Mouse (Mus musculus) midbrain, embryonic 11.5 days (tissue): ENCODE results near the gene 4930442H23Rik. TPM values are rescaled to one million over a fixed set of nuclear protein-coding genes. Genes with fewer than 3 reads are reported as not detected.
"Not testable (repeated sequence)": the region's sequence is repeated elsewhere in the genome, so short reads cannot be mapped to it uniquely, and the experiment has no call there.

Source experiments
- ATAC-seq: fragments of 200-750 bp; cut with Nextera tagmentation; 2 replicates; pipeline ENCODE4 v1.8.0; 2017; ENCODE audit warnings: moderate TSS enrichment, moderate library complexity; ENCODE audit not compliant: low FRiP score
- DNase-seq: peaks from one replicate; pipeline ENCODE4 v3.0.0; 2015; ENCODE audit warnings: low spot score; ENCODE audit errors: missing footprints
- H3K27ac ChIP-seq: fragments of 300-500 bp; sonication (generic); 2 replicates; pipeline ENCODE4 v1.5.1; 2014; ENCODE audit warnings: low read depth, low read length
- H3K27me3 ChIP-seq: fragments of 300-500 bp; sonication (generic); 2 replicates; pipeline ENCODE4 v1.6.1; 2014; ENCODE audit warnings: mild to moderate bottlenecking, low read length, moderate library complexity, mixed read lengths; ENCODE audit not compliant: control insufficient read depth, insufficient read depth
- H3K36me3 ChIP-seq: fragments of 300-500 bp; sonication (generic); 2 replicates; pipeline ENCODE4 v1.6.1; 2014; ENCODE audit warnings: mild to moderate bottlenecking, low read length, moderate library complexity, mixed read lengths; ENCODE audit not compliant: control insufficient read depth, insufficient read depth
- H3K4me1 ChIP-seq: fragments of 300-500 bp; sonication (generic); 2 replicates; pipeline ENCODE4 v1.6.1; 2014; ENCODE audit warnings: low read length; ENCODE audit not compliant: control insufficient read depth, insufficient read depth
- H3K4me2 ChIP-seq: fragments of 300-500 bp; sonication (generic); 2 replicates; pipeline ENCODE4 v1.6.1; 2014; ENCODE audit warnings: mild to moderate bottlenecking, moderate library complexity
- H3K4me3 ChIP-seq: fragments of 300-500 bp; sonication (generic); 2 replicates; pipeline ENCODE4 v1.5.1; 2014; ENCODE audit warnings: low read depth, low read length
- H3K9ac ChIP-seq: fragments of 300-500 bp; sonication (generic); 2 replicates; pipeline ENCODE4 v1.6.1; 2014; ENCODE audit warnings: low read length
- H3K9me3 ChIP-seq: fragments of 300-500 bp; sonication (generic); 2 replicates; pipeline ENCODE4 v1.6.1; 2016; ENCODE audit warnings: low read length; ENCODE audit not compliant: control insufficient read depth
- WGBS: fragments of 180-500 bp; shearing (Covaris S2); extraction: QIAGEN DNeasy Blood & Tissue Kit; methylation state at CpG from one replicate; pipeline ENCODE4 v1.1.7; 2014; 5-methylcytosine and 5-hydroxymethylcytosine counted together
- polyA plus RNA-seq: library from polyadenylated mRNA; unstranded; fragments of >200 nt; fragmentation: Nextera tagmentation; extraction: Ambion mirVana; gene quantifications from 2 replicates; pipeline ENCODE4 v1.2.1, GENCODE M21; 2014

Gene 4930442H23Rik
- polyA plus RNA-seq, 1 experiment from 2014 or later = not detected

GRCm38 (mm10) chr10:81182336-81183333 is 1.0 kb downstream of the 4930442H23Rik start, which contains the start of gene Dapk3:
TSS of gene Dapk3 (plus strand) at chr10:81183005.
- Histone ChIP-seq H3K9me3 (no peaks in the 10 kb centered on the region), H3K9ac (peak within 1 kb of the TSS; percentile 73), H3K4me2 (peak within 1 kb of the TSS; percentile 63), H3K36me3 (peaks cover 45% of the 10 kb centered on the region), H3K4me1 (peaks cover 20% of the 10 kb centered on the region), H3K4me3 (peak within 1 kb of the TSS; percentile 75), H3K27ac (peak within 1 kb of the TSS; percentile 40), H3K27me3 (no peaks in the 10 kb centered on the region)
- peak; percentile 99 for DNase-seq
- WGBS = 5% methylated on average over 53 of the region's 53 CpGs
- ATAC-seq = peak; percentile 96

DNA sequence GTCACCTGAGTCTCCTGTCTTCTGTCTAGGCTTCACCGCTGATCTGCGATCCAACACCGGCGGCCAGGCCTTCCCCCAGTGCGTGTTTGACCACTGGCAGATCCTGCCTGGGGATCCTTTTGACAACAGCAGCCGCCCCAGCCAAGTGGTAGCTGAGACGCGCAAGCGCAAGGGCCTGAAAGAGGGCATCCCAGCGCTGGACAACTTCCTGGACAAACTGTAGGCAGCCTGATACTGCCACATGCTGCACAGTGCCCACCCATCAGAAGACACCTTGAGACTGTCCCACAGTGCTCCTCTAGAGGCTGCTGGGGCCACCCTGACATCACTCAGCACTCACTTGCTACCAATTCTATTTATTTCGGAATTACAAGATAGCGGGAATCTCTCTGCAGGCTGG is 1.8 kb downstream of the 4930442H23Rik start:
- Histone ChIP-seq H3K4me1 (peaks cover 24% of the 10 kb centered on the region), H3K36me3 (peaks cover 44% of the 10 kb centered on the region), H3K4me3 (peak overlapping the region; percentile 75; the same call in 1 of the 2 replicates)
- not testable (repeated sequence) for H3K4me2 ChIP-seq, H3K9me3 ChIP-seq, H3K27ac ChIP-seq, H3K9ac ChIP-seq, H3K27me3 ChIP-seq, ATAC-seq, DNase-seq
- WGBS = 83% methylated on average over 10 of the region's 12 CpGs

DNA sequence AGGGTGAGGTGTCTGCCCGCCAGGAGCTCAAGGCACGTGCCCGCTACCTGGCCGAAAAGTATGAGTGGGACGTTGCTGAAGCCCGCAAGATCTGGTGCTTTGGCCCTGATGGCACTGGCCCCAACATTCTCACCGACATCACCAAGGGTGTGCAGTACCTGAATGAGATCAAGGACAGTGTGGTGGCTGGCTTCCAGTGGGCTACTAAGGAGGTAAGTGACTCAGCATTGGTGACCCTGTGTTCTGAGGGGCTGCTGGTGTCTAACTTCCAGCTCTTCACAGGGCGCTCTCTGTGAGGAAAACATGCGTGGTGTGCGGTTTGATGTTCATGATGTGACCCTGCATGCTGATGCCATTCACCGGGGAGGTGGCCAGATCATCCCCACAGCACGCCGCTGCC is 2.7 kb downstream of the 4930442H23Rik start:
- ATAC-seq (no peak), DNase-seq (peak; percentile 75)
- H3K9ac ChIP-seq = no peak overlapping the region
- H3K36me3 ChIP-seq = peaks cover 42% of the 10 kb centered on the region
- H3K9me3 ChIP-seq = no peaks in the 10 kb centered on the region
- no peaks in the 10 kb centered on the region for H3K27me3 ChIP-seq
- no peak overlapping the region for H3K4me3 ChIP-seq
- no peak overlapping the region for H3K27ac ChIP-seq
- WGBS = 93% methylated on average over 13 of the region's 13 CpGs
- no peak overlapping the region for H3K4me2 ChIP-seq
- H3K4me1 ChIP-seq = peaks cover 24% of the 10 kb centered on the region

GRCm38 (mm10) chr10:81179451-81180342 is 4.0 kb downstream of the 4930442H23Rik start:
- H3K9ac ChIP-seq = no peak overlapping the region
- H3K27me3 ChIP-seq = no peaks in the 10 kb centered on the region
- peaks cover 42% of the 10 kb centered on the region for H3K36me3 ChIP-seq
- no peaks in the 10 kb centered on the region for H3K9me3 ChIP-seq
- peaks cover 24% of the 10 kb centered on the region for H3K4me1 ChIP-seq
- DNase-seq (peak; percentile 82), ATAC-seq (no peak)
- H3K27ac ChIP-seq = no peak overlapping the region
- no peak overlapping the region for H3K4me2 ChIP-seq
- no peak overlapping the region for H3K4me3 ChIP-seq
- 90% methylated on average over 32 of the region's 32 CpGs for WGBS

GRCm38 (mm10) chr10:81178927-81179326 is 4.7 kb downstream of the 4930442H23Rik start:
- ATAC-seq = no peak
- Histone ChIP-seq H3K4me1 (peaks cover 29% of the 10 kb centered on the region), H3K9me3 (no peaks in the 10 kb centered on the region), H3K4me2 (no peak overlapping the region), H3K4me3 (no peak overlapping the region), H3K9ac (no peak overlapping the region), H3K27ac (no peak overlapping the region), H3K27me3 (no peaks in the 10 kb centered on the region), H3K36me3 (peaks cover 42% of the 10 kb centered on the region)
- WGBS = 93% methylated on average over 11 of the region's 11 CpGs
- DNase-seq = no peak

- H3K36me3 ChIP-seq = peaks cover 42% of the 10 kb centered on the region
Measured at GRCm38 (mm10) chr10:81177958-81178712, 5.5 kb downstream of the 4930442H23Rik start.

GRCm38 (mm10) chr10:81177491-81177925 is 6.1 kb downstream of the 4930442H23Rik start:
- H3K9ac ChIP-seq = peak overlapping the region; percentile 97
- H3K27ac ChIP-seq = peak overlapping the region; percentile 75; the same call in 1 of the 2 replicates
- no peaks in the 10 kb centered on the region for H3K9me3 ChIP-seq
- H3K4me2 ChIP-seq = peak overlapping the region; percentile 89
- peaks cover 31% of the 10 kb centered on the region for H3K4me1 ChIP-seq
- WGBS = 14% methylated on average over 16 of the region's 16 CpGs
- no peaks in the 10 kb centered on the region for H3K27me3 ChIP-seq
- no peak for ATAC-seq
- peak; percentile 91 for DNase-seq
- H3K4me3 ChIP-seq = peak overlapping the region; percentile 92
- peaks cover 42% of the 10 kb centered on the region for H3K36me3 ChIP-seq

More at GRCm38 (mm10) chr10:81177958-81178712, 5.5 kb downstream of the 4930442H23Rik start:
- peak overlapping the region; percentile 97 for H3K9ac ChIP-seq
- DNase-seq (peak; percentile 79), ATAC-seq (no peak)
- H3K4me1 ChIP-seq = peaks cover 31% of the 10 kb centered on the region
- H3K27me3 ChIP-seq = no peaks in the 10 kb centered on the region
- WGBS = 73% methylated on average over 14 of the region's 14 CpGs
- peak overlapping the region; percentile 92 for H3K4me3 ChIP-seq
- peak overlapping the region; percentile 89 for H3K4me2 ChIP-seq
- H3K27ac ChIP-seq = no peak overlapping the region
- H3K9me3 ChIP-seq = no peaks in the 10 kb centered on the region
